8 mouse cellular contexts compared by ENCODE assay signal in genomic region chr3:157567566-157568132, GRCm38 (mm10). TPM values are rescaled to one million over a fixed set of nuclear protein-coding genes. Genes with fewer than 3 reads are reported as not detected.
DNase-seq lines count a peak whose midpoint lies in the region; ATAC-seq and TF ChIP-seq lines count a peak whose summit lies in the region.

No protein-coding gene starts in this region.

- WGBS in liver, adult 2 months, result 3% methylated on average over 34 of the region's 34 CpGs
- WGBS in forebrain, postnatal 0 days, result 3% methylated on average over 34 of the region's 34 CpGs
- 3% methylated on average over 34 of the region's 34 CpGs for WGBS in neural tube, embryonic 13.5 days

- DNase-seq in liver, adult 2 months (ENCODE audit: extremely low read depth, low read depth, low spot score), result no peak
- DNase-seq in liver, result no peak
- DNase-seq in forebrain, postnatal 0 days, result no peak
- DNase-seq in kidney, postnatal 4 days, result peak; percentile 17 to 52
- no peak for DNase-seq in urinary bladder, postnatal 4 days (ENCODE audit: low spot score in 2 of 2)
- no peak for DNase-seq in thymus, postnatal 0 days (ENCODE audit: low spot score)

- no peaks in the 10 kb centered on the region for H3K9me3 ChIP-seq in forebrain, postnatal 0 days (ENCODE audit: low read length)
- H3K9me3 ChIP-seq in neural tube, embryonic 13.5 days, result no peaks in the 10 kb centered on the region

- H3K4me3 ChIP-seq in liver, adult 2 months (ENCODE audit: insufficient read depth, low read depth, low read length), result peak overlapping the region; percentile 62; the same call in 1 of the 2 replicates
- H3K4me3 ChIP-seq in brown adipose tissue, adult 24 weeks (ENCODE audit: insufficient read depth, low read depth, low read length), result peak overlapping the region; percentile 78
- H3K4me3 ChIP-seq in forebrain, postnatal 0 days (ENCODE audit: low read depth, low read length), result peak overlapping the region; percentile 48
- H3K4me3 ChIP-seq in neural tube, embryonic 13.5 days, result peak overlapping the region; percentile 47

- H3K4me1 ChIP-seq in liver, adult 2 months (ENCODE audit: control insufficient read depth, insufficient read depth, low read length), result peaks cover 3% of the 10 kb centered on the region; the same call in 1 of the 2 replicates
- 0 out of 2 replicates have a peak, but pooled peaks cover 3% of the 10 kb centered on the region for H3K4me1 ChIP-seq in brown adipose tissue, adult 24 weeks (ENCODE audit: control insufficient read depth, insufficient read depth, insufficient read length, low read length)
- H3K4me1 ChIP-seq in forebrain, postnatal 0 days (ENCODE audit: insufficient read depth), result peaks cover 3% of the 10 kb centered on the region; the same call in 1 of the 2 replicates
- H3K4me1 ChIP-seq in neural tube, embryonic 13.5 days (replicated peaks), result peaks cover 14% of the 10 kb centered on the region

- TF ChIP-seq CTCF in liver, adult 2 months (IDR thresholded peaks at IDR 0.05; ENCODE audit: low read depth, low read length), result no peak
- TF ChIP-seq CTCF in forebrain, postnatal 0 days (IDR thresholded peaks at IDR 0.05; ENCODE audit: low read depth), result no peak

- ATAC-seq in forebrain, postnatal 0 days, result peak; percentile 3; the same call in 1 of the 2 replicates
- ATAC-seq in neural tube, embryonic 13.5 days (ENCODE audit: low read depth), result peak; percentile 6; the same call in 1 of the 2 replicates

- no peaks in the 10 kb centered on the region for H3K36me3 ChIP-seq in liver, adult 2 months (ENCODE audit: control insufficient read depth, insufficient read depth, low read length)
- H3K36me3 ChIP-seq in forebrain, postnatal 0 days (ENCODE audit: insufficient read depth), result no peaks in the 10 kb centered on the region
- H3K36me3 ChIP-seq in neural tube, embryonic 13.5 days, result no peaks in the 10 kb centered on the region

- H3K9ac ChIP-seq in liver, adult 2 months (ENCODE audit: low read depth, low read length), result no peak overlapping the region
- peak overlapping the region; percentile 54; the same call in 1 of the 2 replicates for H3K9ac ChIP-seq in forebrain, postnatal 0 days
- peak overlapping the region; percentile 60 for H3K9ac ChIP-seq in neural tube, embryonic 13.5 days

- no peak for TF ChIP-seq POLR2A in liver, adult 2 months (IDR thresholded peaks at IDR 0.05; ENCODE audit: extremely low read depth, insufficient read depth, low read length)

- H3K27ac ChIP-seq in liver, adult 2 months (replicated peaks; ENCODE audit: insufficient read depth, low read depth, low read length), result no peak overlapping the region
- H3K27ac ChIP-seq in brown adipose tissue, adult 24 weeks (replicated peaks; ENCODE audit: low read depth, low read length), result peak overlapping the region; percentile 65
- no peak overlapping the region for H3K27ac ChIP-seq in forebrain, postnatal 0 days (ENCODE audit: low read depth, low read length)
- no peak overlapping the region for H3K27ac ChIP-seq in neural tube, embryonic 13.5 days (replicated peaks)

- peak overlapping the region; percentile 86 for H3K4me2 ChIP-seq in forebrain, postnatal 0 days (ENCODE audit: low read depth)
- peak overlapping the region; percentile 83 for H3K4me2 ChIP-seq in neural tube, embryonic 13.5 days

- H3K27me3 ChIP-seq in liver, adult 2 months (ENCODE audit: control insufficient read depth, insufficient read depth, low read length), result peaks cover 14% of the 10 kb centered on the region
- peaks cover 28% of the 10 kb centered on the region for H3K27me3 ChIP-seq in forebrain, postnatal 0 days (ENCODE audit: insufficient read depth, low read length)
- H3K27me3 ChIP-seq in neural tube, embryonic 13.5 days, result peaks cover 49% of the 10 kb centered on the region

- H3K79me2 ChIP-seq in liver, adult 2 months (ENCODE audit: control insufficient read depth, insufficient read depth, low read length), result no peaks in the 10 kb centered on the region

RNA-seq across cellular contexts. Expression of gene Ptger3, which starts 1.0 kb away (rescaled TPM):
- total RNA-seq in liver, adult 2 months (2014; rRNA removed), result 0.20 and 0.28 TPM in 2 replicates
- 0.20 and 0.27 TPM in 2 replicates for polyA plus RNA-seq in liver, adult 2 months (2012; rRNA removed)
- 110 and 119 TPM in 2 replicates for polyA plus RNA-seq in brown adipose tissue, adult 24 weeks (2012; ENCODE audit: insufficient read depth, insufficient read length, missing spikeins)
- total RNA-seq in forebrain, postnatal 0 days (2014; rRNA removed), result 9.6 and 9.8 TPM in 2 replicates
- polyA plus RNA-seq in forebrain, postnatal 0 days (2015; fragmentation: Nextera tagmentation; extraction: Ambion mirVana), result 6.2 and 9.0 TPM in 2 replicates
- 4.4 and 5.1 TPM in 2 replicates for polyA plus RNA-seq in neural tube, embryonic 13.5 days (2015; fragmentation: Nextera tagmentation; extraction: Ambion mirVana)
- polyA plus RNA-seq in thymus, postnatal 0 days (2015; fragmentation: Nextera tagmentation; extraction: Ambion mirVana), result 2.8 and 3.4 TPM in 2 replicates

RNA-seq across cellular contexts. Expression of gene Zranb2, which starts 33.7 kb away (rescaled TPM):
- 24.8 and 26.5 TPM in 2 replicates for total RNA-seq in liver, adult 2 months (2014; rRNA removed)
- 4.2 and 4.4 TPM in 2 replicates for polyA plus RNA-seq in liver, adult 2 months (2012; rRNA removed)
- polyA plus RNA-seq in brown adipose tissue, adult 24 weeks (2012; ENCODE audit: insufficient read depth, insufficient read length, missing spikeins), result 69.3 and 71.2 TPM in 2 replicates
- 104 and 109 TPM in 2 replicates for total RNA-seq in forebrain, postnatal 0 days (2014; rRNA removed)
- polyA plus RNA-seq in forebrain, postnatal 0 days (2015; fragmentation: Nextera tagmentation; extraction: Ambion mirVana), result 76.6 and 82.6 TPM in 2 replicates
- polyA plus RNA-seq in neural tube, embryonic 13.5 days (2015; fragmentation: Nextera tagmentation; extraction: Ambion mirVana), result 103 and 108 TPM in 2 replicates
- polyA plus RNA-seq in thymus, postnatal 0 days (2015; fragmentation: Nextera tagmentation; extraction: Ambion mirVana), result 94.0 and 108 TPM in 2 replicates

Comparison
In these comparisons a context has a peak if more than half of its experiments do, and no peak if none do; other contexts are left out.
1. DNase-seq: peak in kidney, postnatal 4 days (2 of 2); none in liver, adult 2 months (single experiment), liver (single experiment), forebrain, postnatal 0 days (single experiment), urinary bladder, postnatal 4 days (0 of 2) and thymus, postnatal 0 days (single experiment).
2. RNA of gene Ptger3, which starts 1.0 kb away (polyA plus RNA-seq): 110 to 119 TPM in brown adipose tissue, adult 24 weeks; 6.2 to 9.0 TPM in forebrain, postnatal 0 days, 4.4 to 5.1 TPM in neural tube, embryonic 13.5 days, 2.8 to 3.4 TPM in thymus, postnatal 0 days and 0.20 to 0.27 TPM in liver, adult 2 months; every median in the first group is over 10 times any median in the second.
3. RNA of gene Zranb2, which starts 33.7 kb away (polyA plus RNA-seq): 103 to 108 TPM in neural tube, embryonic 13.5 days, 94.0 to 108 TPM in thymus, postnatal 0 days, 76.6 to 82.6 TPM in forebrain, postnatal 0 days and 69.3 to 71.2 TPM in brown adipose tissue, adult 24 weeks; 4.2 to 4.4 TPM in liver, adult 2 months; every median in the first group is over 10 times any median in the second.
4. Peak in every context shown above with its lines, with median percentiles within 50 percentile points of each other: H3K4me3 ChIP-seq.